Mouse (Mus musculus) ES-E14 (cell line): ENCODE results near the gene Fam20b.

Experiments
- CHD2 ChIP-seq: IDR thresholded peaks from 2 replicates; pipeline ENCODE4 v1.6.1; 2014; ENCODE audit warnings: mild to moderate bottlenecking, low read depth, low read length, inconsistent platforms
- HCFC1 ChIP-seq: IDR thresholded peaks from 2 replicates; pipeline ENCODE4 v1.6.1; 2012; ENCODE audit warnings: low read length, inconsistent platforms, borderline replicate concordance; ENCODE audit not compliant: insufficient read depth
- ZC3H11A ChIP-seq: IDR thresholded peaks from 2 replicates; pipeline ENCODE4 v1.6.1; 2012; ENCODE audit warnings: low read depth, mild to moderate bottlenecking, inconsistent platforms, low read length, borderline replicate concordance
- ZNF384 ChIP-seq: IDR thresholded peaks from 2 replicates; pipeline ENCODE4 v1.6.1; 2012; ENCODE audit warnings: low read depth, low read length, inconsistent platforms

- TF ChIP-seq HCFC1 (no peak), CHD2 (no peak), ZC3H11A (no peak), ZNF384 (no peak)
These were observed 39.3 kb downstream of the Fam20b start for GRCm38 (mm10) chr1:156679599-156679998.
